Mouse (Mus musculus): ENCODE results near the gene Neurog1.

Neurog1 gene

DNA sequence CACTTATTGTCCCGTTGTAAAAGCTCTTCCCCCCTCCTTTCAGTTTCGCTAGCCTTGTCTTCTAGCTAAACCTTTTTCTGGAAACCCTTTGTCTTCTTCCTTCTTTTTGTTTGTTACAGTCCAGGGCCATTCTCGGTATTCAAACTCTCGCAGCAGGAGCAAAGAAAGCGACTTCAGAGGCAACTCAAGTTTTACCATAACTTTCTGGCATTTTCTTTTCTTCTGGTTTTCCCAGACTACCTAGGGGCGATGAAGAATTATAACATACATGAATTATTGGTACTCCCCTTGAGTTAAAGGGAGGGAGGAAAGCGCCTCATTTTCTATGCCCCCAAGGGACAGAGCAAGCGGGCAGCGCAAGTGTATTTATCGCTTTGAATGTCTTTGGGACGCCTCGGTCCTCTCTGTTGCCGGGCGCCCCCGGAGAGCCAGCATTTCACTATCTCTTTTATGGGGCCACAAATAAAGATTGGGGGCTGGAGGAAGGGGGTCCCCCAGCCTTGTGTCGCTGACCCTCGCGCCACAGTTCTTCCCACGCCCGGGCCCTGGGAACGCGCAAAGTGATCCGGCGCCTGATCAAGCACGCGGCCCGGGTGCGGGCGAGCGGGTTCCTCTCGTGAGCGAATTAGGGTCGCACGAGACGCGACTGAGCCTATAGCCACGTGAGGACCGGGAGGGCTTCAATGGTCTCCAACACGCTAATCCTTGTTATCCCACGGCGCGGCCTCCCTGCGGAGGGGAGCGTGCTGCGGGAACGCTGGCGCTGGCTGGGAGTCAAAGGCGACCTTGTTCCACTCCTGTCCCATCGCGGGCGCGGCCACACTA lies 6.4 kb upstream of the Neurog1 start:
- DNase-seq (ENCODE audit: low spot score): no peak

DNA sequence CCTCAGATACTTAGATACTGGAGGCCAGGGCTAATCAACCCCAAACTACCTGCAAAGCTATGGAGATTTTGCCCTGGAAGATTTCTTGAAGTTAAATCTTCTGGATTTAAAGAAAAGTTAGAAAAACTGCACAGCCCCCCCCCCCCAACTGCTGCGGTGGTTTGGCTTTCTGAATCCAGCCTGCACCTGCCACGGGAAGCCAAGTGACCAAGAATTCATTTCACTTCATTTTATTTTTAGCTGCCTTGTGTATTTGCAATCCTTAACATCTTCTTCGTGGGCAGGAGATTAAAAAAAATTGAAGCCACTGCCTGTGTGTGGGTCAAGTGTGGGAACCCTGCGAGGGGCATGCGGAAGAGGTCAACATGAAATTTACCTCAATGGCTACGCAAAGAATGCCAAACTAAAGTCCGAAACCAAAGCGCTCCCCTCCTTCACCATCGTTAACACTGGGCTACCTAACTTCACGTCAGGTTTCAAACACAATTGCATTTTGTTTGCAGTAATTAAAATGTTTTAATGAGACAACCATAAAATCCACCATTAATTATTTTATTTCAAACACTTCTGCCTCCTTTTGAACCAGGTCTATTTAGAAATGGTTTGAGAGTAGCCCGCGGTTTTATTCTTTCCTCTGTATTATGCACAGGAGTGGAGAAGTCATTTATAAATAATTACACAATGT lies 5.6 kb upstream of the Neurog1 start:
- DNase-seq (ENCODE audit: low spot score): no peak

DNA sequence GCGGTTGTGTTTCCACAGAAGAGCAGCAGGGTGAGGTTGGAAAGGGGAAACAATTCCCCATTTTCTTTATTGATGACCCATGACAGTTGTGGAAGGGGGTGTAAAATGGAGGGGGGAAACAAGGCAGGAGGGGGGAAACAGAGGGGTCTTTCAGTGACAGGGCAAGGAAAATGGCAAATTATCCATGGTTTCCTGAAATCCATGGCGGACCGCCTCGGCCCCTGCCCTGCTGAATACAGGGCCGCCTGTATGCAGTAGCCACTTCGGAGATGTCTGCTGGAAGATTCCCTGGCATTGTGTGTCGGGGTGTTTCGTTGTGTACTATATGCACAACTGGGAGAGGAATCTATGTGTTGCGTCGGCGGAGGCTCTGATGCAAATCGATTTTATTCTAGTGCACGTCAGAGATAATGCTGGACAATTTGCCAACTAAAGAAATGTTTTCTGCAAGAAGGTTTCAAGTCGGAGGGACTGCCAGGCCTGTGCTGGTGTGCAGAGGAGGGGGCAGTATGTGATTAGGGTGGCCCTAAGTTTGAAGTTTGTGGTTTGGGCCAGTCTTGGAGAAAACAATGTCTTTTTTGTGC lies 4.8 kb upstream of the Neurog1 start:
- no peak for DNase-seq (ENCODE audit: low spot score)

DNA sequence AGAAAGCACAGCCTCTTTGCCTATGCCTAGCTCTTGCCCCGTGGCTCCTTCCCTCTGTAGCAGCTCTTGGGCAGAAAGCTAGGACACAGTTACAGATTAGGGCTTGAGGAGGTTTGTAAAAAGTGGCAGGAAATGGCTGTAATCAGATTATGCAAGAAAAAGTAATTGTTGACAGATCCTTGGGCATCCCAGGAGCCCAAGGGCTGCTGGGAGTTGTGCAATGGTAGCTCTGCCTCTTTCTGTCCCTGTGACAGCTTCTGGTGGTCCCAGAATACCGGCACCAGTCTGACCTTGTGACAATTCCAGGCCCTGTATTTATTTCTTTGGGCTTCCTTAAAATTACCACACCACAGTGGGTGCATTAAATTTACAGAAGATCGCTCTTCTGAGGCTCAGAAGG lies 1.4 kb upstream of the Neurog1 start:
- no peak for DNase-seq (ENCODE audit: low spot score)

DNA sequence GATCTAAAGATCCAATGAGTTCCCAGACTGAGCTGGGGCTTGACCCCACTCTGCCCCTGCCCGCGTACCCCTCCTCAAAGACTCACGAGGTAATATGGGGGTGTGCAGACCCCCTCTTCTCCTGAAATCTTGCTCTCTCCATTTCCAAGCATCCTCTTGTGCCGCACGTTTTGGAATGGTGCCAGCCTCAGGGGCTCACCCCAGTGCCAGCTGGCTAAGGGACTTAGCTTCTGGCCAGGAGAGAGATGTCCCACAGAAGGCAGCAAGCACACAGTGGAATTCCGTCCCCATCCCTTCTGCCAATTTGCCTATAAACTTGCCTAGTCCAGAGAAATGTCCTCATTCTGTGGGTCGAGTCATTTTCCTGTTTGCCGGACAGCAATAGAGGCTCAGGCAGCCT lies 820 bp upstream of the Neurog1 start:
- DNase-seq (ENCODE audit: low spot score): no peak

DNA sequence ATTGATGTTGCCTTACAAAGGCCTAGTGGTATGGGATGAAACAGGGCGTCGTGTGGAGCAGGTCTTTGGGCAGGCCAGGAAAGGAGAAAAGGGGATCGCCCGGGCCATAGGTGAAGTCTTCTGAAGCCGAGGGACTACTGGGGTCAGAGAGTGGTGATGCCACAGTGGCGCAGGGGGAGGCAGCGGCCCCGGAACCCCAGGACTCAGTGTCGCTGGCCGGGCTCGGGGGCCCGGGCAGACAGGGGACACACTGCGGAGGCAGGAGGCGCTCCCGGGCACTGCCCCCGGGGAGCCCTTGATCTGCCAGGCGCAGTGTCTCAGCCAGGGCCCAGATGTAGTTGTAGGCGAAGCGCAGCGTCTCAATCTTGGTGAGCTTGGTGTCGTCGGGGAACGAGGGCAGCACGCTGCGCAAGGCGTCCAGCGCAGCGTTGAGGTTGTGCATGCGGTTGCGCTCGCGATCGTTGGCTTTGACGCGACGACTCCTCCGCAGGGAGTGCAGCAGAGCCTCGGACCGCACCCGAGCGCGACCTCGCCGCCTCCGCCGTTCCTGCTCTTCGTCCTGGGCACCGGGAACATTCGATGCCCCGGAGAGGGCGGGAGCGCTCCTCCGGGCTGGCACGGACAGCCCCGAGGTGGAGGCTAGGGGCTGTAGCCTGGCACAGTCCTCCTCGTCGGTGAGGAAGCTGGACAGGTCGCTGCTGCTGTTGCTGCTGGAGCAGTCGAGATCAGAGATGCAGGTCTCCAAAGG lies 613 bp downstream of the Neurog1 start:
- DNase-seq (ENCODE audit: low spot score): no peak

DNA sequence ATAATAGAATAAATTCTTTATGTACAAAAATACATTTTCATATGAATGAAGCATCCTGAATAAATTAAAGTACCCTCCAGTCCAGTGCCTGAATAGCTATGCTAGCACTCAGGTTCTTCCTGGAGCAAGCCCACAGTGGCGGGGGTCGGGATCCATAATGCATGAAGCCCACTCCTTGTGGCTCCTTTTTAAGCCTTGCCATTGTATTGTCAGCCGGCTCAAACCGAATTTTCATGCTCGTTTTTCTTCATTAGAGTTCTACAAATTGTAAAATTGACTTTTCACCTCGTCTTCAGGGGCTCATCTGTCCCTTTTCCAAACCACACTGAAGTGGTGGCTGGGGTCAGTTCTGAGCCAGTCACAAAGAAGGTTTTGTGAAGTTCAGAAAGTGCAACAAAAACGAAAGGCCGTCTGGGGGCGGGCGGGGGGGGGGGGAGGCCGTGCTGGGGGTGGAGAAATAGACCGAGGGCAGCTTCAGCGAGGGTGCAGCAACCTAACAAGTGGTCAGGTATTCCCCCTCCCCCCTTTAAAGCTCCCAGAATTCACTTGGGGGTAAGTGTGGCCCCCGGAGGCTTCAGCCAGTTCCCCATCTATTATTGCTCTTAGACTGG lies 1.3 kb downstream of the Neurog1 start:
- DNase-seq (ENCODE audit: low spot score): no peak

- DNase-seq (ENCODE audit: low spot score): no peak
These were observed 2.2 kb downstream of the Neurog1 start for GRCm38 (mm10) chr13:56249593-56250341.

DNA sequence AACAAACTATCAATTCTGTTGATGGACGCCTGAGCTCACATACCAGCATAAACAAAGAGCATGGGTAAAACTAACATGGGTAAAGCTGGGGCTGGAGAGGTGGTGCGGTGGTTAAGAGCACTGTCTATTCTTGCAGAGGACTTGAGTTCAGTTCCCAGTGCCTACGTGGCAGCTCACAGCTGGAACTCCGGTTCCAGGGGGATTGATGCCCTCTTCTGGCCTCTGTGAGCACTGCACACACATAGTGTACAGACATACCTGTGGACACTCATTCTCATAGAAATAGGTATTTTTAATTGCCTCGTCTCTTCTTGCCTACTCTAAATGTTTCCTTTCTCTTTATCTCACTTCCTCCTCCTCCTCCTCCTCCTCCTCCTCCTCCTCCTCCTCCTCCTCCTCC lies 8.9 kb downstream of the Neurog1 start:
- DNase-seq (ENCODE audit: low spot score): no peak

DNA sequence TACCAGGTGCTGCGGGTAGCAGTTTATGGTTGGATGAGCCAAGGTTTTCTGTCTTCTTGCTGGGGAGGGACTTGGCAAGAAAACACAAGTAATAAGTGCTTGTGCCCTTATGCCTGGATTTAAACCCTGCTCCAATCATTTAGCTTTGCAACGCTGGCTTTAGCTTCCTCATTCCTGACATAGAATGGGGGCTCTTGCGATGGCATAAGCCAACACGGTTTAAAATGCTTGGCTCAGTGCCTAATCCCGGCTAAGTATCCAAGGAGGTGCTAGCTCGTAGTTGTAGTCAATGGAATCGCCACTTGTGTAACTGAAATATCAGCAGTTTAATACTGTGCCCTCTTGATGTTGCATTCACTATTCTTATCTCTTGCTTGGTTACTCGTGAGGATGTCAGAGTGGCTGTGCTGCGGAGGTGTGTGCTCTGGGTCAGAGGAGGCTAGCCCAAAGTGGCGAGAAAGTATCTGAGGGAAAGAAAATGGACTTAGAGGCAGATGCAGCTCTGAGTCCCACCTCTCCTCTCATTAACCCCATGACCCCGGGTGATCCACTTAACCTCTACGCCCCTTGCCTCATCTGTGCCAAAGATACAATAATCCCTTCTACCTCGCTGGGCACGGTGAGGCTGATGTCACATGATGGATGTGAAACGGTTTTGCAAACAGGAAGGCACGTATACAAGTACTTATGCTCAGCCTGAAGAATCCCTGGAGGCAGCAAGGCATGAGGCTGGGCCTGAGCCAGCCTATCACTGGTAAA lies 11.8 kb downstream of the Neurog1 start:
- DNase-seq (ENCODE audit: low spot score): no peak

GRCm38 (mm10) chr13:56237905-56238304 lies 14.1 kb downstream of the Neurog1 start:
- DNase-seq (ENCODE audit: low spot score): no peak

GRCm38 (mm10) chr13:56236194-56236593 lies 15.8 kb downstream of the Neurog1 start:
- DNase-seq (ENCODE audit: low spot score): no peak

DNA sequence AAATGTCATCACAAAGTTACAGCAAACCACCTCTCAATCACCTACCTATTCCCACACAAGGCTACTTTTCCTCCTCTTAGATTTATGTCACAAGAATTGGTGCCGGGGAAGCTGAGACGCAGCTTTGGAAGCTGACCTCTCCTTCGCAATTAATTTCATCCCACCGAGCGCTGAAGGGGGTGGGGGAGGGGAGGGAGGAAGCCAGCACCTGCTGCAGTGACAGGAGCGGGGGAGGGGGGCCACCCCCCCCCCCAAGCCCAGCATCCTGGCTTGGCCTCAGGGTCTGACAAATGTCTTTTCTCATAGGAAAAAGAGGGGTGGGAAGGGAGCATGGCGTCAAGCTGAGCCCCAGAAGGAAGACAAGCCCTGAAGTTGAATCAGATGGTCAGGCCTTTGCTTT lies 23.2 kb downstream of the Neurog1 start:
- DNase-seq (ENCODE audit: low spot score): no peak

DNA sequence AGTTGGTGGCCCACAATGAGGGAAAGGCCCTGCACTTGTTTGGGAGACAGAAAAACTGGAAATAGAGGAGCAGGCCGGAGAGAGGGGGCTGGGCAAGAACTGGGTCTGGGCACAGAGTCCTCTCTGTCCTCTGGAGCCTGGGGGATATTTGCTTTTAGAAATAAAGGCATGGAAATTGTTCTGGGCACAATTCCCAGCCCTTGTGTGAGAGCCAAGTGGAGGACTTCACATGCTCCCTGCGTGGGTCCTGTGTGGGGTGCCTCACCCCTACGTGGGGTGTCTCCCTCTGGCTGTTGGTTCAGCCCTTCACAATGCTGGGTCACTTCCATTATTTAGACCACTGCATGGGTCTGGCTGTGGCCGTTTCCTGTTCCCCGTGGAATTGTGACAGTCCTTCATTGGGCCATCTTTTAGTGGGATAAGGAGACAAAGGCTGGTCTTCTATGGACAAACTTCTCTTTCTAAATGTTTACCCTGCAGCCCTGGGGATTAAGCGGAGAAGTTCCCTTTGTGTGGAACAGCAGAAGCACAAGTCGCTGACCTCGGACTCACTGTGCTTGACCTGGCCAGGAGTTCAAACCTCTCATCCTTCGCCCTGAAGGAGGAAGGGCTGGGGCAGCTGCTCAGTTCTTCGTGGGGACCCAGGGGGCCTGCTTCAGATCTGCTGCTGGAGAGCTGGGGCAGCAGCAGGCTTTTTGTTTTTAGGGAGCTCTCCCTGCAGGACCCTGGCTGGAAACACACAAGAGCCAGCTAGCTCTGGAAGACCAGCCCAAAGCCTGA lies 25.6 kb downstream of the Neurog1 start:
- DNase-seq (ENCODE audit: low spot score): no peak

GRCm38 (mm10) chr13:56223625-56224024 lies 28.3 kb downstream of the Neurog1 start:
- DNase-seq (ENCODE audit: low spot score): no peak

- no peak for DNase-seq (ENCODE audit: low spot score)
These were observed 29.1 kb downstream of the Neurog1 start for GRCm38 (mm10) chr13:56222849-56223246.

DNA sequence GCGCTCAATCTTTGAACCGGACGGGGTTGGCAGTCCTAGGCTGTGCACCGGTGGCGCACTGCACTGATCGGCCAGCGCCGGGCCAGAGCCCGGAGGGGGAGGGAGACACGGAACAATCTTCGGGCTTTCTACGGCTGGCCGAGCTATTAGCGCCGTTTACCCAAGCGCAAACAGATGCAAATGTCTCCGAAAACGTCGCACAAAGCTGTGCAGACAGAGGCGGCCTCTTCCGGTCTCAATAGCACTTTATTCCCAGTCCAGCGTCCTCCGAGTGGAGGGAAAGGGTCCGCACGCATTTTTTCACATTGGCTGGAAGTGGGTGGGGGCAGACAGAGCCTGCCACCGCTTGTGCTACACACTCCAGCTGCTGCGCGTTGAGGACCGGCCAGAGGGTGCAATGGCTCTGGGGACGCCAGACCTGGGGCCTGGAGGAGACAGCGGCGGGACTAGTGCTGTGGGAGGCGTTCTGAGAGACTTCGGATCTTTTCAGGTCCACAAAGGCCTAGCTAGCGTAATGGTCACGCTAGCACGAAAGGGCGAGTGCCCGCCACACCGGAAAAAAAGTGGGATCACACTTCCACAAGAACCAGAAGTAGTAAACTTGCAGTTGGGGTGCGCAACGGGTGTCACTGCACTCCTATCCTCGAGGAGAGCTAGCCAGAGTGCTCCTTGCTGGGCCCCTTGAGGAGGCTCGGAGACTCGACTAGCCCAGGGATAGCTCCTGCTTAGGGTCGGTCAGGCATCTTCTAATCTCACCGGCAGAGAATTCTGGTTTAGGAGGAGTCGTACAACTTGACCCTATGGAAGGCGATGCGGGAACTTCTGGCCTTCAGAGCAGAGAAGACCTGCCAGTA lies 29.7 kb downstream of the Neurog1 start:
- DNase-seq (ENCODE audit: low spot score): no peak

GRCm38 (mm10) chr13:56221129-56221910 lies 30.6 kb downstream of the Neurog1 start:
- no peak for DNase-seq (ENCODE audit: low spot score)

Data from c-Kit-positive CD71-positive TER-119-positive erythroid progenitor cells, embryonic 14.5 days (primary cell).